Mouse (Mus musculus) right cerebral cortex, postnatal 14 days (tissue): Measurements from ENCODE around the gene Trim14.

Experiments used
- DNase-seq: peaks from one replicate; pipeline ENCODE4 v3.0.0; 2022

Trim14 gene

GRCm38 (mm10) chr4:46526226-46526625 lies 9.7 kb downstream of the Trim14 start:
- DNase-seq = no peak

GRCm38 (mm10) chr4:46523324-46523723 lies 12.6 kb downstream of the Trim14 start:
- DNase-seq = no peak

GRCm38 (mm10) chr4:46521457-46521856 lies 14.5 kb downstream of the Trim14 start:
- DNase-seq = no peak

GRCm38 (mm10) chr4:46520491-46520890 lies 15.4 kb downstream of the Trim14 start:
- DNase-seq = no peak

- peak; percentile 82 for DNase-seq
Measured at GRCm38 (mm10) chr4:46507736-46508460, 28.0 kb downstream of the Trim14 start.

GRCm38 (mm10) chr4:46506801-46507610 lies 28.9 kb downstream of the Trim14 start:
- peak; percentile 94 for DNase-seq

- DNase-seq = no peak
Measured at GRCm38 (mm10) chr4:46505361-46506057, 30.4 kb downstream of the Trim14 start.

- DNase-seq = no peak
Measured at GRCm38 (mm10) chr4:46503881-46504280, 32.1 kb downstream of the Trim14 start.

GRCm38 (mm10) chr4:46502606-46503502 lies 33.1 kb downstream of the Trim14 start:
- DNase-seq = no peak

GRCm38 (mm10) chr4:46498976-46499375 lies 37.0 kb downstream of the Trim14 start:
- peak; percentile 49 for DNase-seq

GRCm38 (mm10) chr4:46498511-46498910 lies 37.4 kb downstream of the Trim14 start:
- no peak for DNase-seq

- DNase-seq = peak; percentile 65
Measured at GRCm38 (mm10) chr4:46497286-46497892, 38.6 kb downstream of the Trim14 start.

GRCm38 (mm10) chr4:46495543-46495942 lies 40.4 kb downstream of the Trim14 start:
- no peak for DNase-seq

- DNase-seq = no peak
Measured at GRCm38 (mm10) chr4:46493071-46493470, 42.9 kb downstream of the Trim14 start.

GRCm38 (mm10) chr4:46489028-46489925 lies 46.7 kb downstream of the Trim14 start, which contains the start of gene Nans:
TSS of gene Nans (plus strand) at chr4:46489248.
- DNase-seq = peak; percentile 93

GRCm38 (mm10) chr4:46487348-46487747 lies 48.6 kb downstream of the Trim14 start:
- DNase-seq = peak; percentile 43

- peak; percentile 57 for DNase-seq
Measured at GRCm38 (mm10) chr4:46485696-46486417, 50.1 kb downstream of the Trim14 start.

GRCm38 (mm10) chr4:46479081-46479480 lies 56.9 kb downstream of the Trim14 start:
- no peak for DNase-seq

- DNase-seq = no peak
Measured at GRCm38 (mm10) chr4:46475101-46475500, 60.8 kb downstream of the Trim14 start.

- DNase-seq = no peak
Measured at GRCm38 (mm10) chr4:46465740-46466139, 70.2 kb downstream of the Trim14 start.
